Mouse (Mus musculus): Measurements from ENCODE around the gene Bach2.
A peak's percentile ranks its signal among the peaks of the same experiment; 100 is the strongest.

The Bach2 gene

GRCm38 (mm10) chr4:32525000-32525399 is 286.4 kb downstream of the Bach2 start:
- DNase-seq (ENCODE audit: low read depth, low spot score) = no peak

- DNase-seq (ENCODE audit: low read depth, low spot score) = no peak
These were observed 287.7 kb downstream of the Bach2 start for GRCm38 (mm10) chr4:32526228-32526836.

GRCm38 (mm10) chr4:32529443-32529995 is 290.9 kb downstream of the Bach2 start:
- no peak for DNase-seq (ENCODE audit: low read depth, low spot score)

- no peak for DNase-seq (ENCODE audit: low read depth, low spot score)
These were observed 291.9 kb downstream of the Bach2 start for GRCm38 (mm10) chr4:32530421-32530920.

- DNase-seq (ENCODE audit: low read depth, low spot score) = no peak
These were observed 292.6 kb downstream of the Bach2 start for GRCm38 (mm10) chr4:32530921-32531846.

- no peak for DNase-seq (ENCODE audit: low read depth, low spot score)
These were observed 293.5 kb downstream of the Bach2 start for GRCm38 (mm10) chr4:32532079-32532478.

GRCm38 (mm10) chr4:32533735-32534134 is 295.1 kb downstream of the Bach2 start:
- no peak for DNase-seq (ENCODE audit: low read depth, low spot score)

GRCm38 (mm10) chr4:32535626-32536025 is 297.0 kb downstream of the Bach2 start:
- DNase-seq (ENCODE audit: low read depth, low spot score) = no peak

- no peak for DNase-seq (ENCODE audit: low read depth, low spot score)
These were observed 298.4 kb downstream of the Bach2 start for GRCm38 (mm10) chr4:32536870-32537508.

GRCm38 (mm10) chr4:32538088-32538487 is 299.5 kb downstream of the Bach2 start:
- DNase-seq (ENCODE audit: low read depth, low spot score) = peak; percentile 70

- no peak for DNase-seq (ENCODE audit: low read depth, low spot score)
These were observed 299.9 kb downstream of the Bach2 start for GRCm38 (mm10) chr4:32538488-32538887.

- DNase-seq (ENCODE audit: low read depth, low spot score) = no peak
These were observed 300.4 kb downstream of the Bach2 start for GRCm38 (mm10) chr4:32538987-32539386.

GRCm38 (mm10) chr4:32544821-32545545 is 306.4 kb downstream of the Bach2 start:
- no peak for DNase-seq (ENCODE audit: low read depth, low spot score)

GRCm38 (mm10) chr4:32545548-32545947 is 306.9 kb downstream of the Bach2 start:
- DNase-seq (ENCODE audit: low read depth, low spot score) = no peak

GRCm38 (mm10) chr4:32549150-32549549 is 310.5 kb downstream of the Bach2 start:
- DNase-seq (ENCODE audit: low read depth, low spot score) = no peak

GRCm38 (mm10) chr4:32551337-32551736 is 312.7 kb downstream of the Bach2 start:
- peak; percentile 72 for DNase-seq (ENCODE audit: low read depth, low spot score)

GRCm38 (mm10) chr4:32555506-32555905 is 316.9 kb downstream of the Bach2 start:
- no peak for DNase-seq (ENCODE audit: low read depth, low spot score)

- DNase-seq (ENCODE audit: low read depth, low spot score) = no peak
These were observed 321.6 kb downstream of the Bach2 start for GRCm38 (mm10) chr4:32560246-32560645.

- peak; percentile 49 for DNase-seq (ENCODE audit: low read depth, low spot score)
These were observed 322.3 kb downstream of the Bach2 start for GRCm38 (mm10) chr4:32560724-32561554.

GRCm38 (mm10) chr4:32561555-32562095 is 323.0 kb downstream of the Bach2 start:
- peak; percentile 67 for DNase-seq (ENCODE audit: low read depth, low spot score)
